Mouse (Mus musculus) hindbrain, embryonic 16.5 days (tissue): ENCODE measurements around the gene Mmp11. TPM values are rescaled to one million over a fixed set of nuclear protein-coding genes. Genes with fewer than 3 reads are reported as not detected.
A peak's percentile ranks its signal among the peaks of the same experiment; 100 is the strongest.

Experiments used
- ATAC-seq: fragments of 200-750 bp; cut with Nextera tagmentation; 2 replicates; pipeline ENCODE4 v1.8.0; 2017; ENCODE audit warnings: moderate TSS enrichment, moderate library complexity
- H3K27ac ChIP-seq: fragments of 300-500 bp; sonication (generic); 2 replicates; pipeline ENCODE4 v1.5.1; 2014; ENCODE audit warnings: low read depth, mild to moderate bottlenecking, control low read depth, low read length, moderate library complexity
- H3K27me3 ChIP-seq: fragments of 300-500 bp; sonication (generic); replicated peaks from 2 replicates; pipeline ENCODE4 v1.6.1; 2014; ENCODE audit warnings: low read length; ENCODE audit not compliant: control insufficient read depth, insufficient read depth
- H3K36me3 ChIP-seq: fragments of 300-500 bp; sonication (generic); 2 replicates; pipeline ENCODE4 v1.6.1; 2014; ENCODE audit warnings: mild to moderate bottlenecking, low read length, moderate library complexity, mixed read lengths; ENCODE audit not compliant: control insufficient read depth, insufficient read depth
- H3K4me1 ChIP-seq: fragments of 300-500 bp; sonication (generic); 2 replicates; pipeline ENCODE4 v1.6.1; 2014; ENCODE audit warnings: low read depth, low read length; ENCODE audit not compliant: control insufficient read depth, insufficient read depth
- H3K4me2 ChIP-seq: fragments of 300-500 bp; sonication (generic); 2 replicates; pipeline ENCODE4 v1.6.1; 2014; ENCODE audit warnings: mild to moderate bottlenecking, low read length, control low read depth, moderate library complexity
- H3K4me3 ChIP-seq: fragments of 300-500 bp; sonication (generic); 2 replicates; pipeline ENCODE4 v1.5.1; 2014; ENCODE audit warnings: mild to moderate bottlenecking, low read length, control low read depth, moderate library complexity
- H3K9ac ChIP-seq: fragments of 300-500 bp; sonication (generic); 2 replicates; pipeline ENCODE4 v1.6.1; 2014; ENCODE audit warnings: low read depth, mild to moderate bottlenecking, control low read depth, low read length, moderate library complexity
- H3K9me3 ChIP-seq: fragments of 300-500 bp; sonication (generic); 2 replicates; pipeline ENCODE4 v1.6.1; 2014; ENCODE audit warnings: mild to moderate bottlenecking, low read length, moderate library complexity; ENCODE audit not compliant: control insufficient read depth
- WGBS: fragments of 180-500 bp; shearing (Covaris S2); extraction: QIAGEN DNeasy Blood & Tissue Kit; methylation state at CpG from one replicate; pipeline ENCODE4 v1.1.7; 2014; 5-methylcytosine and 5-hydroxymethylcytosine counted together
- polyA plus RNA-seq: library from polyadenylated mRNA; unstranded; fragments of >200 nt; fragmentation: Nextera tagmentation; extraction: Ambion mirVana; gene quantifications from 2 replicates; pipeline ENCODE4 v1.2.1, GENCODE M21; 2015

The Mmp11 gene
- polyA plus RNA-seq, 1 experiment from 2014 or later = 13.6 TPM

- WGBS = 3% methylated on average over 23 of the region's 23 CpGs
- peak; percentile 70 for ATAC-seq
These were observed 14.5 kb upstream of the Mmp11 start for GRCm38 (mm10) chr10:75950791-75951210.

DNA sequence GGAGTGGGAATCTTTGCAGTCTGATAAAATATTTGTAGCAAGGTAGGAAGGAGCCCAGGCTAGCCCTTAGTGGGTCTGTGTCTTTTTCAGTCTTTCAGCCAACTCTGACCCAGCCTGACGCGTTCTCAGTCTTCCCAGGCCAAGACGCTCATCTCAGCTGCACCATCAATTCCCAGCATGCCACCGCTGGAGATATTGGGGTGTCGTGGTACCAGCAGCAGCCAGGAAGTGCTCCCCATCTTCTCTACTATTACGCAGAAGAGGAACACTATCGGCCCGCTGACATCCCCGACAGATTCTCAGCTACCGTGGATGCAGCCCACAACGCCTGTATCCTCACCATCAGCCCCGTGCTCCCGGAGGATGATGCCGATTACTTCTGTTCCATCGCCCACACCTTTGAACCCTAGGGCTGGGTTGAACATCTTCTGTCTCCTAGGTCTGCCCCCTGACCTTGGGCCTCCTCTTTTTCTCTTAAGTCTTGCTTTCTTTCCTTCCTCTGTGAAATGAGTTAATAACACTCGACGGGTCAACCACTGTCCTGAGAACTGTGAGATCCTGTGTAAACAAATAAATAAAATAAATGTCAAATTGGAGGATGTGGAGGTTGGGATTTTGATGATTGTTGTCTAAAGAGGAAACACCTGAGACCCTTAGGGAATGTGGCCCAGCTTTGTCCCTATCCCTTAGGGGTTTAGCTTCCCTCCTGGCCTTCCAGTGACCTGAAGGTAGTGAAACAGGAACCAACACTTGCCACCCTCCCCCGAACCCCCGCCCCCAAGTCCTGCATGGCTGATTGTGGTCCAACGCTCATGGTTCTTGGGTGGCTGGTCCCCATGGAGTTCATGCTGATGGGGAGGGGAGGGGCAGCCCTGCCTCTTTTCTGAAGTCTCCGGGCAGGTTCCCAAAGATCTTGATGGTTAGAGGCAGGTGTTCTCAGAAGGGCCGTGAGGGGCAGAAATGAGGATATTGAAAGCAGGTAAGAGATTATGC, 13.1 kb upstream of the Mmp11 start:
- H3K9ac ChIP-seq = no peak overlapping the region
- no peaks in the 10 kb centered on the region for H3K27me3 ChIP-seq
- no peaks in the 10 kb centered on the region for H3K9me3 ChIP-seq
- WGBS = 83% methylated on average over 22 of the region's 22 CpGs
- no peak for ATAC-seq
- no peaks in the 10 kb centered on the region for H3K36me3 ChIP-seq
- H3K4me1 ChIP-seq = peaks cover 11% of the 10 kb centered on the region
- H3K4me3 ChIP-seq = no peak overlapping the region
- H3K4me2 ChIP-seq = no peak overlapping the region
- H3K27ac ChIP-seq = no peak overlapping the region

More at GRCm38 (mm10) chr10:75950791-75951210, 14.5 kb upstream of the Mmp11 start:
- no peaks in the 10 kb centered on the region for H3K27me3 ChIP-seq
- peak overlapping the region; percentile 86 for H3K4me2 ChIP-seq
- H3K4me1 ChIP-seq = peaks cover 11% of the 10 kb centered on the region
- no peaks in the 10 kb centered on the region for H3K9me3 ChIP-seq
- peak overlapping the region; percentile 44 for H3K4me3 ChIP-seq
- H3K9ac ChIP-seq = peak overlapping the region; percentile 59
- no peaks in the 10 kb centered on the region for H3K36me3 ChIP-seq
- H3K27ac ChIP-seq = no peak overlapping the region

- no peak for ATAC-seq
- H3K27me3 ChIP-seq = no peaks in the 10 kb centered on the region
- no peak overlapping the region for H3K4me3 ChIP-seq
- peaks cover 13% of the 10 kb centered on the region for H3K4me1 ChIP-seq
- no peak overlapping the region for H3K9ac ChIP-seq
- WGBS = 81% methylated on average over 5 of the region's 5 CpGs
- H3K36me3 ChIP-seq = no peaks in the 10 kb centered on the region
- no peaks in the 10 kb centered on the region for H3K9me3 ChIP-seq
- no peak overlapping the region for H3K27ac ChIP-seq
- H3K4me2 ChIP-seq = no peak overlapping the region
These were observed 11.8 kb upstream of the Mmp11 start for GRCm38 (mm10) chr10:75948079-75948478.

- WGBS = 87% methylated on average over 7 of the region's 7 CpGs
- ATAC-seq = no peak
- Histone ChIP-seq H3K9ac (no peak overlapping the region), H3K9me3 (no peaks in the 10 kb centered on the region), H3K27ac (no peak overlapping the region), H3K4me1 (peaks cover 7% of the 10 kb centered on the region), H3K27me3 (no peaks in the 10 kb centered on the region), H3K36me3 (no peaks in the 10 kb centered on the region), H3K4me2 (no peak overlapping the region), H3K4me3 (no peak overlapping the region)
These were observed 9.6 kb upstream of the Mmp11 start for GRCm38 (mm10) chr10:75945896-75946295.

DNA sequence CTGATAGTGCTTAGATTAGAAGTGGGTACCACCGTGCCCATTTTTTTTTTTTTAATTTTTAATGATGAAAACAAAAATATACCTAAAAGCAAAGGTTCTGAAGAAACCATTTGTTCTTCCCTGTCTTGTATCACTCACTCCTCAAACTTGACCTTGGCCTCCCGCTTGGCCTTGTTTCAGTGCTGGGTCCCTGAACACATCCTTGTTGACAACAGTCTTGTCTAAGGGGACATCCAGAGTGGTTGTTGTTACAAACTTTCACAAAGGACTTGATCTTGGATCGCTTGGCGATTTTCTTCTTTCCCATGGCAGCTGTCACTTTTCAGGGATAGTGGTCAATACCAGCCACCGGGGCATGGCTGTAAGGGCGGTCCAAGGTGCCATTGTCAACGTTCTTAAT, 8.9 kb upstream of the Mmp11 start:
- Histone ChIP-seq H3K4me1 (peaks cover 2% of the 10 kb centered on the region; the same call in 1 of the 2 replicates), H3K27ac (no peak overlapping the region), H3K27me3 (no peaks in the 10 kb centered on the region), H3K4me3 (no peak overlapping the region), H3K4me2 (no peak overlapping the region), H3K9me3 (no peaks in the 10 kb centered on the region), H3K9ac (no peak overlapping the region), H3K36me3 (no peaks in the 10 kb centered on the region)
- 89% methylated on average over 7 of the region's 7 CpGs for WGBS
- no peak for ATAC-seq

- no peak for ATAC-seq
- Histone ChIP-seq H3K27me3 (no peaks in the 10 kb centered on the region), H3K27ac (no peak overlapping the region), H3K9me3 (no peaks in the 10 kb centered on the region), H3K9ac (no peak overlapping the region), H3K4me1 (peaks cover 2% of the 10 kb centered on the region; the same call in 1 of the 2 replicates), H3K4me2 (no peak overlapping the region; the same call in 1 of the 2 replicates), H3K4me3 (no peak overlapping the region), H3K36me3 (no peaks in the 10 kb centered on the region)
- 14% methylated on average over 11 of the region's 11 CpGs for WGBS
These were observed 7.9 kb upstream of the Mmp11 start for GRCm38 (mm10) chr10:75944066-75944772.

DNA sequence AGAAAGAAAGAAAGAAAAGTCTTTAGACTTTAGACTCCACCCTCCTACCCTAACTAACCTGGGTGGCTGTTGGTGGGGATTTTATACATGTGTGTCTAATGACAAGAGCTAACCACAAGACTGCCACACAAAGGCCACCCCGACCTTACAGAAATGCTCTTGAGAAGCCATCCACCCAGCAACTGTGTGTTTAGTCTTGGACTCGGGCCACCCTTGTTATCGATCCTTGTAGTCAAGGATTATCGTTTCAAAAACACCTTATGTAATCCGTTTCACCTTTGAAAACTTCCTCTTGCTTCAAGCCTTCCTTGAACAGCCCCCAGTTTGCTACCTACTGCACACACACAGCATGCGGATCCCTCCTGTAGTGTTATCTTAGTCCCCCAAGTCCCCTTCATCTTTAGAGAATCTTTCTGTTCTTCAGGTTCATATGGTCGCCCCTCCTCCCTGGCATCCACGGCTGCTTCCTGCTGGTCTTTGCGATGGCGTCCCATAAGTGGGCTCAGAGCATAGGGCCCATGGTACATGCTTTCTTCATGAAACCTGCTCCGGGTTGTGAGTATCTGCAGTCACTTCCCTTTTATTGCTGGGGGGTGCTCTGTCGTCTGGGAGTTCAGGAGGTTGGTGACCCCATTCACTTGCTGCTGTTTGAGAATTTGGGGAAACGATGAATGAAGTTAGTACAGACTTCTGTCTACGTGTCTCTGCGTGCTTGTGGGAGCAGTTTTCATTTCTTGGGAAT, 6.6 kb upstream of the Mmp11 start, which contains the start of gene Vpreb3:
TSS of gene Vpreb3 (plus strand) at position 322 of the 742 bp plus-strand sequence.
- H3K4me1 ChIP-seq = peaks cover 2% of the 10 kb centered on the region; the same call in 1 of the 2 replicates
- H3K4me2 ChIP-seq = no peak within 1 kb of the TSS; the same call in 1 of the 2 replicates
- no peak within 1 kb of the TSS for H3K27ac ChIP-seq
- H3K36me3 ChIP-seq = no peaks in the 10 kb centered on the region
- no peak for ATAC-seq
- WGBS = 83% methylated on average over 15 of the region's 15 CpGs
- H3K27me3 ChIP-seq = no peaks in the 10 kb centered on the region
- H3K9me3 ChIP-seq = no peaks in the 10 kb centered on the region
- H3K4me3 ChIP-seq = no peak within 1 kb of the TSS
- H3K9ac ChIP-seq = no peak within 1 kb of the TSS

DNA sequence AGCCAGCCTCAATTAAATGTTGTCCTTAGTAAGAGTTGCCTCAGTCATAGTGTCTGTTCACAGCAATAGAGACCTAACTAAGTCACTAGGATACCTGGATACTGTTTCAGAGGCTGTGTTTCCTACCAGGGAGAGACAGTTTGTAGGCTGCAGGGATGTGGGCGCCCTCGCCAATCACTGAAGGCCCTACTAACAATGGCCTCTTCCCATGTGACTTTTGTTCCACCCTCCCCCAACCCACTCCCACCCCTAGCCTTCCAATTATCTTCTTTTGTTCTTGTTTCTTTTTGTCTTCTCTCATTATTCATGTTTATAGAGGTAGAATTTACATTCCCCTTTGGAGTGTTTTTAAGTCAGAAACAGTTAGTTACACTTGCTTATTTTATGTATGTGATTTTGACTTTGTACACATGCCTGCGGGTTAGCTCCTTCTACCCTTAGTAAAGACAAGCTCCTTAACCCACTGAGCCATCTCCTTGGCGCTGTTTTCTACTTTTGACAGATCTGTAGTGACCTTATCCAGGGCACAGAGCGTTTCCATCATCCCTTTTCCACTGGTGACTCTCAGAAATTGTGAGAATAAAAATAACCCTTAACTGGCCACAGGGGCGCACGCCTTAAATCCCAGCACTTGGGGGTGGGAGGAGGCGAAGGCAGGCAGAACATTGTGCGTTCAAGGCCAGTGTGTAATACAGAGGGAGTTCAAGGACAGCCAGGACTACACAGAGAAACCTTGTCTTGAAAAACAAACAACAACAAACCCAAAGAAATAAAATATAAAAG, 4.9 kb upstream of the Mmp11 start:
- H3K27ac ChIP-seq = no peak overlapping the region
- H3K4me3 ChIP-seq = no peak overlapping the region
- no peak overlapping the region for H3K9ac ChIP-seq
- no peaks in the 10 kb centered on the region for H3K27me3 ChIP-seq
- no peak overlapping the region for H3K4me2 ChIP-seq
- peaks cover 8% of the 10 kb centered on the region for H3K4me1 ChIP-seq
- no peaks in the 10 kb centered on the region for H3K9me3 ChIP-seq
- 57% methylated on average over 9 of the region's 9 CpGs for whole genome bisulfite sequencing
- H3K36me3 ChIP-seq = no peaks in the 10 kb centered on the region
- ATAC-seq = no peak
